Mouse (Mus musculus) kidney, embryonic 15.5 days (tissue): Measurements from ENCODE around the gene A730061H03Rik. TPM values are rescaled to one million over a fixed set of nuclear protein-coding genes. Genes with fewer than 3 reads are reported as not detected.

Source experiments
- ATAC-seq: fragments of 200-750 bp; cut with Nextera tagmentation; replicated peaks from 2 replicates; pipeline ENCODE4 v1.8.0; 2017; ENCODE audit warnings: moderate TSS enrichment; ENCODE audit not compliant: low FRiP score
- H3K27ac ChIP-seq: fragments of 300-500 bp; sonication (generic); 2 replicates; pipeline ENCODE4 v1.5.1; 2015; ENCODE audit warnings: mild to moderate bottlenecking, inconsistent platforms
- H3K27me3 ChIP-seq: fragments of 300-500 bp; sonication (generic); 2 replicates; pipeline ENCODE4 v1.6.1; 2015; ENCODE audit warnings: inconsistent platforms
- H3K36me3 ChIP-seq: fragments of 300-500 bp; sonication (generic); 2 replicates; pipeline ENCODE4 v1.6.1; 2015; ENCODE audit warnings: inconsistent platforms
- H3K4me1 ChIP-seq: fragments of 300-500 bp; sonication (generic); 2 replicates; pipeline ENCODE4 v1.6.1; 2015; ENCODE audit warnings: inconsistent platforms
- H3K4me2 ChIP-seq: fragments of 300-500 bp; sonication (generic); 2 replicates; pipeline ENCODE4 v1.6.1; 2015; ENCODE audit warnings: moderate library complexity, mild to moderate bottlenecking, inconsistent platforms
- H3K4me3 ChIP-seq: fragments of 300-500 bp; sonication (generic); replicated peaks from 2 replicates; pipeline ENCODE4 v1.5.1; 2015; ENCODE audit warnings: mild to moderate bottlenecking, inconsistent platforms
- H3K9ac ChIP-seq: fragments of 300-500 bp; sonication (generic); 2 replicates; pipeline ENCODE4 v1.6.1; 2015; ENCODE audit warnings: mild to moderate bottlenecking, inconsistent platforms
- H3K9me3 ChIP-seq: fragments of 300-500 bp; sonication (generic); replicated peaks from 2 replicates; pipeline ENCODE4 v1.6.1; 2016; ENCODE audit warnings: inconsistent platforms
- WGBS: fragments of 180-500 bp; shearing (Covaris S2); methylation state at CpG from one replicate; pipeline ENCODE4 v1.1.7; 2015; ENCODE audit warnings: mixed read lengths; 5-methylcytosine and 5-hydroxymethylcytosine counted together
- polyA plus RNA-seq: library from polyadenylated mRNA; unstranded; fragments of >200 nt; fragmentation: Nextera tagmentation; extraction: Ambion mirVana; gene quantifications from 2 replicates; pipeline ENCODE4 v1.2.1, GENCODE M21; 2015

A730061H03Rik gene
- polyA plus RNA-seq, 1 experiment from 2014 or later: 1.6 TPM

- Histone ChIP-seq H3K9me3 (no peaks in the 10 kb centered on the region), H3K36me3 (peaks cover 23% of the 10 kb centered on the region), H3K9ac (peak overlapping the region; percentile 88), H3K4me1 (peaks cover 29% of the 10 kb centered on the region), H3K4me2 (peak overlapping the region; percentile 89), H3K27me3 (no peaks in the 10 kb centered on the region), H3K27ac (peak overlapping the region; percentile 86), H3K4me3 (peak overlapping the region; percentile 77)
- peak; percentile 45 for ATAC-seq
- 30% methylated on average over 6 of the region's 6 CpGs for WGBS
These were observed 18.6 kb upstream of the A730061H03Rik start for GRCm38 (mm10) chr14:55578668-55579269.

- Histone ChIP-seq H3K4me3 (peak within 1 kb of the TSS; percentile 77), H3K4me2 (peak within 1 kb of the TSS; percentile 89), H3K27me3 (no peaks in the 10 kb centered on the region), H3K9me3 (no peaks in the 10 kb centered on the region), H3K9ac (peak within 1 kb of the TSS; percentile 88), H3K36me3 (peaks cover 23% of the 10 kb centered on the region), H3K4me1 (peaks cover 29% of the 10 kb centered on the region), H3K27ac (peak within 1 kb of the TSS; percentile 86)
- ATAC-seq: peak; percentile 90
- under 1% methylated on average over 32 of the region's 32 CpGs for WGBS
These were observed 17.9 kb upstream of the A730061H03Rik start, which contains the start of gene Psme1 for GRCm38 (mm10) chr14:55577871-55578667. Psme1 (plus strand) TSS chr14:55578123.

- H3K9me3 ChIP-seq: no peaks in the 10 kb centered on the region
- no peak overlapping the region for H3K27ac ChIP-seq
- no peak overlapping the region for H3K9ac ChIP-seq
- peaks cover 17% of the 10 kb centered on the region for H3K36me3 ChIP-seq
- H3K4me2 ChIP-seq: no peak overlapping the region
- H3K4me1 ChIP-seq: peaks cover 29% of the 10 kb centered on the region
- H3K4me3 ChIP-seq: no peak overlapping the region
- no peak for ATAC-seq
- no peaks in the 10 kb centered on the region for H3K27me3 ChIP-seq
- 77% methylated on average over 16 of the region's 16 CpGs for WGBS
These were observed 16.2 kb upstream of the A730061H03Rik start for GRCm38 (mm10) chr14:55576376-55576775.

- 66% methylated on average over 13 of the region's 13 CpGs for whole genome bisulfite sequencing
- H3K4me1 ChIP-seq: peaks cover 29% of the 10 kb centered on the region
- no peaks in the 10 kb centered on the region for H3K27me3 ChIP-seq
- H3K4me3 ChIP-seq: no peak overlapping the region
- no peak overlapping the region for H3K9ac ChIP-seq
- H3K27ac ChIP-seq: no peak overlapping the region
- peaks cover 10% of the 10 kb centered on the region for H3K36me3 ChIP-seq
- H3K4me2 ChIP-seq: no peak overlapping the region
- ATAC-seq: no peak
- no peaks in the 10 kb centered on the region for H3K9me3 ChIP-seq
These were observed 15.5 kb upstream of the A730061H03Rik start for GRCm38 (mm10) chr14:55575711-55576110.

- no peaks in the 10 kb centered on the region for H3K27me3 ChIP-seq
- peaks cover 6% of the 10 kb centered on the region for H3K36me3 ChIP-seq
- H3K4me2 ChIP-seq: no peak within 1 kb of the TSS
- ATAC-seq: no peak
- H3K27ac ChIP-seq: no peak within 1 kb of the TSS
- H3K4me1 ChIP-seq: peaks cover 29% of the 10 kb centered on the region
- WGBS: 80% methylated on average over 8 of the region's 8 CpGs
- no peak within 1 kb of the TSS for H3K4me3 ChIP-seq
- H3K9me3 ChIP-seq: no peaks in the 10 kb centered on the region
- H3K9ac ChIP-seq: no peak within 1 kb of the TSS
These were observed 15.1 kb upstream of the A730061H03Rik start, which contains the start of gene Fitm1 for GRCm38 (mm10) chr14:55575302-55575701. Fitm1 (plus strand) TSS chr14:55575617.

GRCm38 (mm10) chr14:55571760-55572159 lies 11.6 kb upstream of the A730061H03Rik start:
- Histone ChIP-seq H3K9ac (no peak overlapping the region), H3K4me1 (peaks cover 11% of the 10 kb centered on the region), H3K4me3 (no peak overlapping the region), H3K9me3 (no peaks in the 10 kb centered on the region), H3K27ac (no peak overlapping the region), H3K36me3 (peaks cover 34% of the 10 kb centered on the region), H3K27me3 (no peaks in the 10 kb centered on the region), H3K4me2 (no peak overlapping the region)
- ATAC-seq: no peak

GRCm38 (mm10) chr14:55570588-55570987 lies 10.4 kb upstream of the A730061H03Rik start:
- Histone ChIP-seq H3K27me3 (no peaks in the 10 kb centered on the region), H3K36me3 (peaks cover 46% of the 10 kb centered on the region), H3K4me3 (no peak overlapping the region), H3K4me1 (peaks cover 4% of the 10 kb centered on the region), H3K9ac (no peak overlapping the region), H3K4me2 (no peak overlapping the region), H3K27ac (no peak overlapping the region), H3K9me3 (no peaks in the 10 kb centered on the region)
- ATAC-seq: no peak
- WGBS: 89% methylated on average over 2 of the region's 2 CpGs

- peaks cover 76% of the 10 kb centered on the region for H3K36me3 ChIP-seq
- no peaks in the 10 kb centered on the region for H3K9me3 ChIP-seq
- 79% methylated on average over 3 of the region's 3 CpGs for WGBS
- no peak overlapping the region for H3K4me2 ChIP-seq
- H3K9ac ChIP-seq: no peak overlapping the region
- no peak overlapping the region for H3K27ac ChIP-seq
- 0 out of 2 replicates have a peak, but pooled peaks cover 3% of the 10 kb centered on the region for H3K4me1 ChIP-seq
- no peaks in the 10 kb centered on the region for H3K27me3 ChIP-seq
- no peak overlapping the region for H3K4me3 ChIP-seq
- no peak for ATAC-seq
These were observed 7.3 kb upstream of the A730061H03Rik start for GRCm38 (mm10) chr14:55567496-55567895.

- peaks cover 19% of the 10 kb centered on the region for H3K4me1 ChIP-seq
- no peak overlapping the region for H3K4me2 ChIP-seq
- no peaks in the 10 kb centered on the region for H3K9me3 ChIP-seq
- H3K27ac ChIP-seq: no peak overlapping the region
- peaks cover 77% of the 10 kb centered on the region for H3K36me3 ChIP-seq
- 82% methylated on average over 3 of the region's 3 CpGs for WGBS
- no peak for ATAC-seq
- no peaks in the 10 kb centered on the region for H3K27me3 ChIP-seq
- H3K4me3 ChIP-seq: no peak overlapping the region
- no peak overlapping the region for H3K9ac ChIP-seq
These were observed 5.5 kb upstream of the A730061H03Rik start for GRCm38 (mm10) chr14:55565748-55566147.

GRCm38 (mm10) chr14:55563249-55563648 lies 3.0 kb upstream of the A730061H03Rik start:
- H3K27ac ChIP-seq: no peak overlapping the region
- ATAC-seq: no peak
- peaks cover 25% of the 10 kb centered on the region for H3K4me1 ChIP-seq
- no peak overlapping the region for H3K4me2 ChIP-seq
- H3K9me3 ChIP-seq: no peaks in the 10 kb centered on the region
- H3K4me3 ChIP-seq: no peak overlapping the region
- H3K27me3 ChIP-seq: no peaks in the 10 kb centered on the region
- no peak overlapping the region for H3K9ac ChIP-seq
- H3K36me3 ChIP-seq: peaks cover 58% of the 10 kb centered on the region
- 91% methylated on average over 11 of the region's 11 CpGs for WGBS

GRCm38 (mm10) chr14:55561860-55562259 lies 1.7 kb upstream of the A730061H03Rik start:
- Histone ChIP-seq H3K36me3 (peaks cover 44% of the 10 kb centered on the region), H3K27me3 (no peaks in the 10 kb centered on the region), H3K4me3 (peak overlapping the region; percentile 71), H3K9ac (no peak overlapping the region; the same call in 1 of the 2 replicates), H3K9me3 (no peaks in the 10 kb centered on the region), H3K27ac (peak overlapping the region; percentile 14; the same call in 1 of the 2 replicates), H3K4me1 (peaks cover 32% of the 10 kb centered on the region), H3K4me2 (peak overlapping the region; percentile 87)
- WGBS: 76% methylated on average over 10 of the region's 10 CpGs
- no peak for ATAC-seq

GRCm38 (mm10) chr14:55559799-55560201 lies 406 bp downstream of the A730061H03Rik start, which contains the start of gene Dcaf11:
Dcaf11 (plus strand) TSS chr14:55560006.
- under 1% methylated on average over 27 of the region's 27 CpGs for WGBS
- H3K27me3 ChIP-seq: no peaks in the 10 kb centered on the region
- H3K36me3 ChIP-seq: peaks cover 24% of the 10 kb centered on the region

More at GRCm38 (mm10) chr14:55559799-55560201, 406 bp downstream of the A730061H03Rik start, which contains the start of gene Dcaf11:
- H3K27ac ChIP-seq: peak within 1 kb of the TSS; percentile 99
- H3K9me3 ChIP-seq: no peaks in the 10 kb centered on the region
- H3K9ac ChIP-seq: peak within 1 kb of the TSS; percentile 66
- H3K4me1 ChIP-seq: peaks cover 37% of the 10 kb centered on the region
- peak within 1 kb of the TSS; percentile 71 for H3K4me3 ChIP-seq
- ATAC-seq: peak; percentile 90
- peak within 1 kb of the TSS; percentile 87 for H3K4me2 ChIP-seq
